Mouse (Mus musculus) forebrain, embryonic 14.5 days (tissue): ENCODE measurements around the gene Casp3. TPM values are rescaled to one million over a fixed set of nuclear protein-coding genes. Genes with fewer than 3 reads are reported as not detected.

Source experiments
- ATAC-seq: fragments of 200-750 bp; cut with Nextera tagmentation; 2 replicates; pipeline ENCODE4 v1.8.0; 2017; ENCODE audit warnings: mild to moderate bottlenecking, moderate library complexity
- DNase-seq: peaks from one replicate; pipeline ENCODE4 v3.0.0-alpha.2; 2015; ENCODE audit warnings: low spot score
- H3K27ac ChIP-seq: fragments of 300-500 bp; sonication (generic); 2 replicates; pipeline ENCODE4 v1.5.1; 2014; ENCODE audit warnings: low read depth, mild to moderate bottlenecking, control low read depth, low read length, moderate library complexity
- H3K27me3 ChIP-seq: fragments of 300-500 bp; sonication (generic); replicated peaks from 2 replicates; pipeline ENCODE4 v1.6.1; 2014; ENCODE audit warnings: low read length, control low read depth, mixed read lengths; ENCODE audit not compliant: control insufficient read depth, insufficient read depth
- H3K36me3 ChIP-seq: fragments of 300-500 bp; sonication (generic); 2 replicates; pipeline ENCODE4 v1.6.1; 2014; ENCODE audit warnings: low read length, control low read depth; ENCODE audit not compliant: control insufficient read depth, insufficient read depth
- H3K4me1 ChIP-seq: fragments of 300-500 bp; sonication (generic); 2 replicates; pipeline ENCODE4 v1.6.1; 2014; ENCODE audit warnings: antibody characterized with exemption, low read length, control low read depth; ENCODE audit not compliant: control insufficient read depth, insufficient read depth
- H3K4me2 ChIP-seq: fragments of 300-500 bp; sonication (generic); 2 replicates; pipeline ENCODE4 v1.6.1; 2014; ENCODE audit warnings: mild to moderate bottlenecking, control low read depth, low read length
- H3K4me3 ChIP-seq: fragments of 300-500 bp; sonication (generic); 2 replicates; pipeline ENCODE4 v1.5.1; 2014; ENCODE audit warnings: low read depth, low read length, control low read depth
- H3K9ac ChIP-seq: fragments of 300-500 bp; sonication (generic); 2 replicates; pipeline ENCODE4 v1.6.1; 2014; ENCODE audit warnings: mild to moderate bottlenecking, low read length, control low read depth, moderate library complexity
- H3K9me3 ChIP-seq: fragments of 300-500 bp; sonication (generic); replicated peaks from 2 replicates; pipeline ENCODE4 v1.6.1; 2016; ENCODE audit warnings: low read length, control low read depth, mixed read lengths; ENCODE audit not compliant: control insufficient read depth
- WGBS: fragments of 180-500 bp; shearing (Covaris S2); extraction: QIAGEN DNeasy Blood & Tissue Kit; methylation state at CpG from one replicate; pipeline ENCODE4 v1.1.7; 2014; 5-methylcytosine and 5-hydroxymethylcytosine counted together
- polyA plus RNA-seq: library from polyadenylated mRNA; unstranded; fragments of >200 nt; fragmentation: Nextera tagmentation; extraction: Ambion mirVana; gene quantifications from 2 replicates; pipeline ENCODE4 v1.2.1, GENCODE M21; 2014

The Casp3 gene
- polyA plus RNA-seq, 1 experiment from 2014 or later = 227 TPM

- Histone ChIP-seq H3K4me3 (no peak overlapping the region), H3K9ac (no peak overlapping the region), H3K4me2 (no peak overlapping the region), H3K36me3 (no peaks in the 10 kb centered on the region), H3K4me1 (peaks cover 12% of the 10 kb centered on the region), H3K27ac (no peak overlapping the region), H3K9me3 (no peaks in the 10 kb centered on the region), H3K27me3 (no peaks in the 10 kb centered on the region)
- ATAC-seq = no peak
- no peak for DNase-seq
- 89% methylated on average over 8 of the region's 8 CpGs for WGBS
Measured at GRCm38 (mm10) chr8:46615936-46616335, 1.2 kb upstream of the Casp3 start.

GRCm38 (mm10) chr8:46617690-46618620 lies 864 bp downstream of the Casp3 start:
- peak overlapping the region; percentile 79 for H3K4me3 ChIP-seq
- peak overlapping the region; percentile 98 for H3K9ac ChIP-seq
- peak; percentile 41 for DNase-seq
- WGBS = under 1% methylated on average over 38 of the region's 38 CpGs
- peak; percentile 59; the same call in 1 of the 2 replicates for ATAC-seq
- no peaks in the 10 kb centered on the region for H3K27me3 ChIP-seq
- H3K36me3 ChIP-seq = no peaks in the 10 kb centered on the region
- H3K9me3 ChIP-seq = no peaks in the 10 kb centered on the region
- H3K27ac ChIP-seq = peak overlapping the region; percentile 96
- peak overlapping the region; percentile 96 for H3K4me2 ChIP-seq
- peaks cover 12% of the 10 kb centered on the region for H3K4me1 ChIP-seq

- Histone ChIP-seq H3K9ac (peak overlapping the region; percentile 98), H3K4me3 (peak overlapping the region; percentile 79), H3K4me1 (peaks cover 12% of the 10 kb centered on the region), H3K27me3 (no peaks in the 10 kb centered on the region), H3K9me3 (no peaks in the 10 kb centered on the region), H3K36me3 (no peaks in the 10 kb centered on the region), H3K27ac (no peak overlapping the region), H3K4me2 (peak overlapping the region; percentile 96)
- WGBS = 2% methylated on average over 10 of the region's 10 CpGs
- DNase-seq = peak; percentile 14
- no peak for ATAC-seq
Measured at GRCm38 (mm10) chr8:46618639-46619320, 1.7 kb downstream of the Casp3 start.

- no peak for DNase-seq
- H3K27ac ChIP-seq = no peak overlapping the region
- H3K9ac ChIP-seq = no peak overlapping the region
Measured at GRCm38 (mm10) chr8:46622446-46623270, 5.6 kb downstream of the Casp3 start.

GRCm38 (mm10) chr8:46625166-46625565 lies 8.1 kb downstream of the Casp3 start:
- Histone ChIP-seq H3K27me3 (no peaks in the 10 kb centered on the region), H3K9ac (no peak overlapping the region), H3K4me2 (no peak overlapping the region), H3K36me3 (peaks cover 1% of the 10 kb centered on the region; the same call in 1 of the 2 replicates), H3K4me1 (no peaks in the 10 kb centered on the region), H3K27ac (no peak overlapping the region), H3K4me3 (no peak overlapping the region), H3K9me3 (no peaks in the 10 kb centered on the region)
- ATAC-seq (no peak), DNase-seq (no peak)
- 75% methylated on average over 1 of the region's 1 CpGs for WGBS

More at GRCm38 (mm10) chr8:46622446-46623270, 5.6 kb downstream of the Casp3 start:
- H3K4me2 ChIP-seq = no peak overlapping the region
- no peak overlapping the region for H3K4me3 ChIP-seq
- peaks cover 12% of the 10 kb centered on the region for H3K4me1 ChIP-seq
- WGBS = 81% methylated on average over 9 of the region's 9 CpGs
- no peaks in the 10 kb centered on the region for H3K27me3 ChIP-seq
- no peaks in the 10 kb centered on the region for H3K9me3 ChIP-seq
- ATAC-seq = no peak
- no peaks in the 10 kb centered on the region for H3K36me3 ChIP-seq

GRCm38 (mm10) chr8:46626642-46627041 lies 9.6 kb downstream of the Casp3 start:
- Histone ChIP-seq H3K36me3 (peaks cover 15% of the 10 kb centered on the region), H3K9ac (no peak overlapping the region), H3K27me3 (no peaks in the 10 kb centered on the region), H3K9me3 (no peaks in the 10 kb centered on the region), H3K4me2 (no peak overlapping the region), H3K27ac (no peak overlapping the region), H3K4me3 (no peak overlapping the region), H3K4me1 (no peaks in the 10 kb centered on the region)
- no peak for DNase-seq
- 97% methylated on average over 5 of the region's 5 CpGs for WGBS
- ATAC-seq = no peak

- Histone ChIP-seq H3K4me2 (no peak overlapping the region), H3K27me3 (no peaks in the 10 kb centered on the region), H3K4me1 (no peaks in the 10 kb centered on the region), H3K4me3 (no peak overlapping the region), H3K9ac (no peak overlapping the region), H3K9me3 (no peaks in the 10 kb centered on the region), H3K36me3 (peaks cover 27% of the 10 kb centered on the region), H3K27ac (no peak overlapping the region)
- no peak for DNase-seq
- no peak for ATAC-seq
- WGBS = 80% methylated on average over 7 of the region's 7 CpGs
Measured at GRCm38 (mm10) chr8:46627881-46628280, 10.8 kb downstream of the Casp3 start.

- Histone ChIP-seq H3K27me3 (no peaks in the 10 kb centered on the region), H3K27ac (no peak overlapping the region), H3K9ac (no peak overlapping the region), H3K4me3 (no peak overlapping the region), H3K36me3 (peaks cover 35% of the 10 kb centered on the region), H3K4me1 (no peaks in the 10 kb centered on the region), H3K9me3 (no peaks in the 10 kb centered on the region), H3K4me2 (no peak overlapping the region)
- WGBS = 100% methylated on average over 1 of the region's 1 CpGs
- ATAC-seq = no peak
- DNase-seq = no peak
Measured at GRCm38 (mm10) chr8:46628645-46629044, 11.6 kb downstream of the Casp3 start.
